Mouse (Mus musculus) heart, embryonic 15.5 days (tissue): Measurements from ENCODE around the gene Sipa1l3. TPM values are rescaled to one million over a fixed set of nuclear protein-coding genes. Genes with fewer than 3 reads are reported as not detected.

ENCODE experiments used
- ATAC-seq: fragments of 200-750 bp; cut with Nextera tagmentation; replicated peaks from 2 replicates; pipeline ENCODE4 v1.8.0; 2017; ENCODE audit warnings: low read depth, moderate TSS enrichment; ENCODE audit not compliant: insufficient number of reproducible peaks, insufficient read depth, low FRiP score
- H3K27ac ChIP-seq: fragments of 300-500 bp; sonication (generic); 2 replicates; pipeline ENCODE4 v1.5.1; 2015; ENCODE audit warnings: mild to moderate bottlenecking, inconsistent platforms
- H3K27me3 ChIP-seq: fragments of 300-500 bp; sonication (generic); 2 replicates; pipeline ENCODE4 v1.6.1; 2015; ENCODE audit warnings: inconsistent platforms
- H3K36me3 ChIP-seq: fragments of 300-500 bp; sonication (generic); 2 replicates; pipeline ENCODE4 v1.6.1; 2015; ENCODE audit warnings: mild to moderate bottlenecking, inconsistent platforms
- H3K4me1 ChIP-seq: fragments of 300-500 bp; sonication (generic); replicated peaks from 2 replicates; pipeline ENCODE4 v1.6.1; 2015; ENCODE audit warnings: inconsistent platforms
- H3K4me2 ChIP-seq: fragments of 300-500 bp; sonication (generic); 2 replicates; pipeline ENCODE4 v1.6.1; 2015; ENCODE audit warnings: inconsistent platforms, mild to moderate bottlenecking, moderate library complexity
- H3K4me3 ChIP-seq: fragments of 300-500 bp; sonication (generic); 2 replicates; pipeline ENCODE4 v1.5.1; 2015; ENCODE audit warnings: mild to moderate bottlenecking, inconsistent platforms
- H3K9ac ChIP-seq: fragments of 300-500 bp; sonication (generic); 2 replicates; pipeline ENCODE4 v1.6.1; 2015; ENCODE audit warnings: mild to moderate bottlenecking, inconsistent platforms
- H3K9me3 ChIP-seq: fragments of 300-500 bp; sonication (generic); replicated peaks from 2 replicates; pipeline ENCODE4 v1.6.1; 2016; ENCODE audit warnings: inconsistent platforms
- WGBS: fragments of 180-500 bp; shearing (Covaris S2); methylation state at CpG from one replicate; pipeline ENCODE4 v1.1.7; 2015; ENCODE audit warnings: mixed read lengths; 5-methylcytosine and 5-hydroxymethylcytosine counted together
- polyA plus RNA-seq: library from polyadenylated mRNA; unstranded; fragments of >200 nt; fragmentation: Nextera tagmentation; extraction: Ambion mirVana; gene quantifications from 2 replicates; pipeline ENCODE4 v1.2.1, GENCODE M21; 2015

The Sipa1l3 gene
- polyA plus RNA-seq, 1 experiment from 2014 or later, result 2.2 TPM

DNA sequence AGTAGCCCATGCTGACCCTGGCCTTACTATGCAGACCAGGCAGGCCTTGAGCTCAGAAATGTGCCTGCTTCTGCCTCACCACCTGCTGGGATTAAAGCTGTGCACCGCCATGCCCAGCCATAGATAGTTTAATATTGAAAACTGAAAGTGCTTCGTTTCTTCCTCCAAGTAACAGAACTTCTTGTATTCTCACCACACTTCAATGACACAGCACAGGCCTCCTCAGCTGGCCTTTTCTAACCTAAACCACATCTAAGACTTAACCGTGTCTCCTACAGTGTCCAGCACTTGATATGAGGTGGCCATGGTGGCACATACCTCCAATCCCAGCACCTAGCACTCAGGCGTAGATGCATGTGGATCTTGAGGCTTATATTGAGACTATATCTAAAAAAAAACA lies 248.0 kb downstream of the Sipa1l3 start:
- no peaks in the 10 kb centered on the region for H3K36me3 ChIP-seq
- 81% methylated on average over 4 of the region's 4 CpGs for WGBS
- ATAC-seq, result no peak

More for the DNA sequence above, 248.0 kb downstream of the Sipa1l3 start:
- Histone ChIP-seq H3K4me2 (no peak overlapping the region), H3K9ac (no peak overlapping the region), H3K4me3 (no peak overlapping the region), H3K27me3 (no peaks in the 10 kb centered on the region), H3K27ac (peak overlapping the region; percentile 8; the same call in 1 of the 2 replicates), H3K9me3 (no peaks in the 10 kb centered on the region), H3K4me1 (peaks cover 35% of the 10 kb centered on the region)

Other genes with a start within 250 kb of the Sipa1l3 start
- gene Spint2, start 236.7 kb downstream of the Sipa1l3 start, polyA plus RNA-seq, result 77.9 and 125 TPM in 2 replicates
- gene Ppp1r14a, start 229.3 kb downstream of the Sipa1l3 start, polyA plus RNA-seq, result 17.0 and 20.8 TPM in 2 replicates
- gene Dpf1, start 214.7 kb downstream of the Sipa1l3 start, polyA plus RNA-seq, result 2.6 and 3.9 TPM in 2 replicates
- not detected in 2 replicates for gene Catsperg2, start 208.4 kb upstream of the Sipa1l3 start, polyA plus RNA-seq
- 7.6 and 8.9 TPM in 2 replicates for gene Zfp84, start 249.9 kb upstream of the Sipa1l3 start, polyA plus RNA-seq